Mouse (Mus musculus) small intestine, adult 2 months (tissue): ENCODE results near the gene Tnxb.

ENCODE experiments used
- CTCF ChIP-seq: fragments of 200-500 bp; IDR thresholded peaks from 2 replicates; pipeline ENCODE4 v1.5.1; 2012; ENCODE audit warnings: low read depth, mild to moderate bottlenecking, control low read depth, inconsistent platforms, low read length, moderate library complexity, mixed read lengths; ENCODE audit not compliant: insufficient replicate concordance, insufficient read length; ENCODE audit errors: extremely low read depth
- POLR2A ChIP-seq: fragments of 200-500 bp; IDR thresholded peaks from 2 replicates; pipeline ENCODE4 v1.6.1; 2012; ENCODE audit warnings: low read depth, mild to moderate bottlenecking, control low read depth, inconsistent platforms, low read length, moderate library complexity

DNA sequence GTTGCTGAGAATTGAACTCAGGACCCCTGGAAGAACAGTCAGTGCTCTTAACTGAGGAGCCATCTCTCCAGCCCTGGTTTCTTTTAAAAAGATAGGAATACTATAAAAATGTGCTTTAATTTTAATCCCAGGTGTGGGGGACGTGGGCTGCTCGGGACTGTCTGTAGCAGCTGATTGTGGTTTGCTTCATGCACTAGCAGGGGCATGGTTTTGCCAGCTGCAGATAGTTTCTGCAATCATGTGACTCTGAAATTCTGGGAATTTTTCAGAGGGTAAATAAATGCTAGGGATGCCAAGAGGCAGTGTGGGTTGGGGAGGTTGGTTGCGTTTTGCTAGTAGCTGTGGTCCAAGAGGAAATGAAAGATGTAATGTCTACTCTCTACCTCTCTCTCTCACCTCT lies 28.4 kb upstream of the Tnxb start:
- TF ChIP-seq POLR2A (no peak), CTCF (no peak)
